Mouse (Mus musculus) embryo, embryonic 11.5 days (tissue): ENCODE measurements around the gene Scgb1a1.
"Not testable (repeated sequence)": the region's sequence is repeated elsewhere in the genome, so short reads cannot be mapped to it uniquely, and the experiment has no call there.

Experiments
- DNase-seq: peaks from one replicate; pipeline ENCODE4 v3.0.0-alpha.2; 2012; ENCODE audit warnings: low read depth, low spot score

The Scgb1a1 gene

GRCm38 (mm10) chr19:9067292-9067691 is 20.5 kb downstream of the Scgb1a1 start:
- DNase-seq, result no peak

GRCm38 (mm10) chr19:9065621-9066561 is 21.9 kb downstream of the Scgb1a1 start:
- DNase-seq, result no peak

- DNase-seq, result no peak
Measured at GRCm38 (mm10) chr19:9063831-9064230, 23.9 kb downstream of the Scgb1a1 start.

- DNase-seq, result no peak
Measured at GRCm38 (mm10) chr19:9062822-9063221, 24.9 kb downstream of the Scgb1a1 start.

GRCm38 (mm10) chr19:9061221-9061893 is 26.4 kb downstream of the Scgb1a1 start:
- no peak for DNase-seq

GRCm38 (mm10) chr19:9060103-9060502 is 27.7 kb downstream of the Scgb1a1 start:
- no peak for DNase-seq

GRCm38 (mm10) chr19:9059391-9059790 is 28.4 kb downstream of the Scgb1a1 start:
- DNase-seq, result no peak

GRCm38 (mm10) chr19:9058944-9059343 is 28.8 kb downstream of the Scgb1a1 start:
- no peak for DNase-seq

GRCm38 (mm10) chr19:9058331-9058884 is 29.4 kb downstream of the Scgb1a1 start:
- DNase-seq, result no peak

- no peak for DNase-seq
Measured at GRCm38 (mm10) chr19:9057679-9058078, 30.1 kb downstream of the Scgb1a1 start.

GRCm38 (mm10) chr19:9055703-9056355 is 31.9 kb downstream of the Scgb1a1 start:
- DNase-seq, result no peak

GRCm38 (mm10) chr19:9055153-9055552 is 32.6 kb downstream of the Scgb1a1 start:
- DNase-seq, result no peak

- no peak for DNase-seq
Measured at GRCm38 (mm10) chr19:9052803-9053431, 34.8 kb downstream of the Scgb1a1 start.

GRCm38 (mm10) chr19:9051985-9052384 is 35.8 kb downstream of the Scgb1a1 start:
- not testable (repeated sequence) for DNase-seq

- no peak for DNase-seq
Measured at GRCm38 (mm10) chr19:9050294-9051229, 37.2 kb downstream of the Scgb1a1 start.

- no peak for DNase-seq
Measured at GRCm38 (mm10) chr19:9048981-9049687, 38.6 kb downstream of the Scgb1a1 start.

GRCm38 (mm10) chr19:9047946-9048387 is 39.8 kb downstream of the Scgb1a1 start:
- no peak for DNase-seq

GRCm38 (mm10) chr19:9047207-9047945 is 40.4 kb downstream of the Scgb1a1 start:
- no peak for DNase-seq

- DNase-seq, result no peak
Measured at GRCm38 (mm10) chr19:9044291-9044690, 43.5 kb downstream of the Scgb1a1 start.
